Mouse (Mus musculus): ENCODE measurements at regions not wholly inside any gene's neighbourhood (a gene's known extent, or its start where the extent isn't known, plus 50 kb on each side); places are given as distances from the start of the nearest gene placed in this dataset.

DNA sequence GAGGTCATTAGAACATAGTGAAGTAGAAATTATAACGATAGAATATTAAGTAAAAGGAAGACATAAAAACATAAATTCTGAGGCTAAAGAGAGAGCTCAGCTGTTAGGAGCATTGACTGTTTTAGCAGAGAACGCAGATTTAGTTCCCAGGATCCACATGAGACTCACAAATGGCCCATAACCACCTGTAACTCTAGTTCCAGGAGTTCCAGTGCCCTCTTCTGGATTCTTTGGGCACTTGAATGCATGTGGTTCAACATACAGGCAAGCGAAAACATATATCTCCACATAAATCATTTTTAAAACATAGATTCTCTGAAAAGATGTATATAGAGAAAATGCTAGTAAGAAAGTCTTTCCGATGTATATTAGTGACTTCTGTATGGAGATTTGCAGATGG, 61.6 kb upstream of the Pdc start:
- H3K36me3 ChIP-seq (ENCODE audit: control insufficient read depth, insufficient read depth), result no peaks in the 10 kb centered on the region
- H3ac ChIP-seq (ENCODE audit: control insufficient read depth, insufficient read length, low read depth), result no peak overlapping the region
- TF ChIP-seq MAX (IDR thresholded peaks at IDR 0.05) (no peak), CTCF (IDR thresholded peaks at IDR 0.05; ENCODE audit: control insufficient read depth, insufficient read depth, insufficient read length) (no peak), CEBPB (IDR thresholded peaks at IDR 0.05; ENCODE audit: low read depth) (no peak), MYOD1 (IDR thresholded peaks at IDR 0.05; ENCODE audit: control insufficient read depth, insufficient read length, low read depth) (no peak), MYOG (IDR thresholded peaks at IDR 0.05; ENCODE audit: control insufficient read depth, extremely low read depth, insufficient read length) (no peak), FOSL1 (IDR thresholded peaks at IDR 0.05; ENCODE audit: insufficient read depth, low read length, poor library complexity, severe bottlenecking) (no peak), USF1 (IDR thresholded peaks at IDR 0.05; ENCODE audit: low read depth) (no peak)
- H3K79me3 ChIP-seq (ENCODE audit: low read depth), result no peaks in the 10 kb centered on the region
- no peaks in the 10 kb centered on the region for H3K27me3 ChIP-seq (ENCODE audit: control insufficient read depth, insufficient read depth, insufficient read length)
- no peak overlapping the region for H3K4me3 ChIP-seq (ENCODE audit: insufficient read depth, poor library complexity, severe bottlenecking)
- H3K79me2 ChIP-seq (ENCODE audit: control insufficient read depth, insufficient read depth), result no peaks in the 10 kb centered on the region

DNA sequence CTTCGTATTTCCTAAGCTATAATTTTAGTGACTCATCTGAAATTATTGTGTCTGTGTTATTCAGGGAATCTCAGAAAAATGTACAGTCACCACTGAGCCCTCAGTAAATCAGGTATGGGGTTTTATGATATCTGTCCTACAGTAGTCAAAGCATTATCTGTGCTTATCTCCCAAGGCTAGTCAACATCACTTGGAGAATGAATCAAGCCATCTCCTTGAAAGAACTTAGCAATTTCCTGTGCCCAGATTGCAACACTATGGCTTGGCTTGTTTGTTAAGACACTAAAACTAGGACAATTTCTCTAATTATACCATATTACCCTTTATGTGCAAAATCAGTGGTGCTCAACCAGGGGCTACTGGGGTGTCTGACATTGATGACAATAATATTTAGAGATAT, 58.9 kb upstream of the Pdc start:
- H3K4me3 ChIP-seq (ENCODE audit: insufficient read depth, poor library complexity, severe bottlenecking), result no peak overlapping the region
- no peaks in the 10 kb centered on the region for H3K79me3 ChIP-seq (ENCODE audit: low read depth)
- no peaks in the 10 kb centered on the region for H3K27me3 ChIP-seq (ENCODE audit: control insufficient read depth, insufficient read depth, insufficient read length)
- no peaks in the 10 kb centered on the region for H3K36me3 ChIP-seq (ENCODE audit: control insufficient read depth, insufficient read depth)
- H3ac ChIP-seq (ENCODE audit: control insufficient read depth, insufficient read length, low read depth), result no peak overlapping the region
- TF ChIP-seq CEBPB (IDR thresholded peaks at IDR 0.05; ENCODE audit: low read depth) (peak; percentile 92), FOSL1 (IDR thresholded peaks at IDR 0.05; ENCODE audit: insufficient read depth, low read length, poor library complexity, severe bottlenecking) (peak; percentile 84), CTCF (IDR thresholded peaks at IDR 0.05; ENCODE audit: control insufficient read depth, insufficient read depth, insufficient read length) (no peak), USF1 (IDR thresholded peaks at IDR 0.05; ENCODE audit: low read depth) (no peak)
- H3K79me2 ChIP-seq (ENCODE audit: control insufficient read depth, insufficient read depth), result no peaks in the 10 kb centered on the region

DNA sequence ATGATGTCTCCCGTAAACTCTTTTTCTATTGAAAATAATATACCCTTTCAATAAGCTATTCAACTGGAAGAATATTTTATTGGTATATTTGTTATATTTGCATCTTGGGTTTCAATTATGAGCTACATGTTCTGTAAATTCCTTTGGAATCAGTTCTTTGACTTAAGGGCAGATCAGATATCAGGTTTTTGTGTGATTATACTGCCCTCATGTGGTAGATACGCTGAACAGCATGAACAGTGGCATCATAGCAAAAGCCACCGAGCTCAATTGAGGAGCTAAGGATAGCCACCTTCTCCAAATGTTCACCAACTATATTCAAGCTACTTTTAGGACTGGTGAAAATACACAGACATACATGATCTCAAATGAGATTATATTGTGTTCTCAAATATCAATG, 52.7 kb upstream of the Pdc start:
- Histone ChIP-seq H3K79me3 (ENCODE audit: low read depth) (no peaks in the 10 kb centered on the region), H3K79me2 (ENCODE audit: control insufficient read depth, insufficient read depth) (no peaks in the 10 kb centered on the region), H3ac (ENCODE audit: control insufficient read depth, insufficient read length, low read depth) (no peak overlapping the region), H3K4me3 (ENCODE audit: insufficient read depth, poor library complexity, severe bottlenecking) (no peak overlapping the region), H3K36me3 (ENCODE audit: control insufficient read depth, insufficient read depth) (no peaks in the 10 kb centered on the region), H3K27me3 (ENCODE audit: control insufficient read depth, insufficient read depth, insufficient read length) (no peaks in the 10 kb centered on the region)
- no peak for TF ChIP-seq CEBPB (IDR thresholded peaks at IDR 0.05; ENCODE audit: low read depth)
- no peak for TF ChIP-seq MYOG (IDR thresholded peaks at IDR 0.05; ENCODE audit: control insufficient read depth, extremely low read depth, insufficient read length)
- no peak for TF ChIP-seq FOSL1 (IDR thresholded peaks at IDR 0.05; ENCODE audit: insufficient read depth, low read length, poor library complexity, severe bottlenecking)
- no peak for TF ChIP-seq MAX (IDR thresholded peaks at IDR 0.05)
- TF ChIP-seq USF1 (IDR thresholded peaks at IDR 0.05; ENCODE audit: low read depth), result no peak
- no peak for TF ChIP-seq CTCF (IDR thresholded peaks at IDR 0.05; ENCODE audit: control insufficient read depth, insufficient read depth, insufficient read length)
- TF ChIP-seq MYOD1 (IDR thresholded peaks at IDR 0.05; ENCODE audit: control insufficient read depth, insufficient read length, low read depth), result no peak

DNA sequence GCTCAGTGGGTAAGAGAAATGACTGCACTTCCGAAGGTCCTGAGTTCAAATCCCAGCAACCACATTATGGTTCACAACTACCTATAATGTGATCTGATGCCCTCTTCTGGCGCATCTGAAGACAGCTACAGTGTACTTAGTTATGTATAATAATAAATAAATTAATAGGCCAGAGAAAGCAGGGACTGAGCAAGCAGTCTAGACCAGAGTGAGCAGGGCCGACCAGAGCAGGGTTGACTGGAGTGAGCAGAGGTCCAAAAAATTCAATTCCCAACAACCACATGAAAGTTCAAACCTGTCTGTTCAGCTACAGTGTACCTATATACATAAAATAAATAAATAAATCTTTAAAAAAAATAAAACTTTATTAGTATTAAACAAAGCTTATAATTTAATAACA, 52.2 kb upstream of the Pdc start:
- Histone ChIP-seq H3K27me3 (ENCODE audit: control insufficient read depth, insufficient read depth, insufficient read length) (no peaks in the 10 kb centered on the region), H3ac (ENCODE audit: control insufficient read depth, insufficient read length, low read depth) (no peak overlapping the region), H3K79me3 (ENCODE audit: low read depth) (no peaks in the 10 kb centered on the region), H3K79me2 (ENCODE audit: control insufficient read depth, insufficient read depth) (no peaks in the 10 kb centered on the region), H3K36me3 (ENCODE audit: control insufficient read depth, insufficient read depth) (no peaks in the 10 kb centered on the region), H3K4me3 (ENCODE audit: insufficient read depth, poor library complexity, severe bottlenecking) (no peak overlapping the region)
- no peak for TF ChIP-seq CTCF (IDR thresholded peaks at IDR 0.05; ENCODE audit: control insufficient read depth, insufficient read depth, insufficient read length)
- TF ChIP-seq FOSL1 (IDR thresholded peaks at IDR 0.05; ENCODE audit: insufficient read depth, low read length, poor library complexity, severe bottlenecking), result no peak
- no peak for TF ChIP-seq MAX (IDR thresholded peaks at IDR 0.05)
- no peak for TF ChIP-seq USF1 (IDR thresholded peaks at IDR 0.05; ENCODE audit: low read depth)
- TF ChIP-seq MYOG (IDR thresholded peaks at IDR 0.05; ENCODE audit: control insufficient read depth, extremely low read depth, insufficient read length), result no peak
- TF ChIP-seq MYOD1 (IDR thresholded peaks at IDR 0.05; ENCODE audit: control insufficient read depth, insufficient read length, low read depth), result no peak
- no peak for TF ChIP-seq CEBPB (IDR thresholded peaks at IDR 0.05; ENCODE audit: low read depth)

Measured in C2C12 (cell line).